Mouse (Mus musculus) bone marrow macrophage, adult 2 months (primary cell): ENCODE measurements at regions not wholly inside any gene's neighbourhood (a gene's known extent, or its start where the extent isn't known, plus 50 kb on each side); places are given as distances from the start of the nearest gene placed in this dataset.

ENCODE experiments used
- CTCF ChIP-seq: IDR thresholded peaks from 2 replicates; pipeline ENCODE4 v1.5.1; 2012; ENCODE audit warnings: low read depth, mild to moderate bottlenecking, low read length, moderate library complexity
- POLR2A ChIP-seq: IDR thresholded peaks from 2 replicates; pipeline ENCODE4 v1.6.1; 2012; ENCODE audit warnings: mild to moderate bottlenecking, low read depth, low read length, borderline replicate concordance

DNA sequence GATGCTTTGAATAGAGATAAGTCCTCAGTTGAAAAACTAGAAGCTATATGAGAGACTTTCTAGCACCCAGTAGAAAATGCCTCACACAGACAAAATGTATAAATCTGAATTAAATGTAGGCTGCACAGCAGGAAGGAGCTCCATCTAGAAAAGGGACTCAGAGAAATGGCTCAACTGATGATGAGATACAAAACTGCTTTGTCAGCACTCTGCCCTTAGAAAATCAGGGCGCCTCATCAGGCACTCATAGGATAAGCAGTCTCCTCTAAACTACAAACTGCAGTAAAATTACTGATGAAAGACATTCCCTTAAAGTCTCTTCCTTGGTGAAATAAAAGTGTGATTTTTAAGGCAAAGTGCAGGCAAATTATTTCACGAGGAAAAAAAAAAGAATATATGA is 97.9 kb upstream of the Cblb start:
- no peak for TF ChIP-seq CTCF
- TF ChIP-seq POLR2A, result no peak
